Mouse (Mus musculus) kidney, postnatal 0 days (tissue): ENCODE measurements around the gene Zscan22. TPM values are rescaled to one million over a fixed set of nuclear protein-coding genes. Genes with fewer than 3 reads are reported as not detected.
A peak's percentile ranks its signal among the peaks of the same experiment; 100 is the strongest.
"Not testable (repeated sequence)": the region's sequence is repeated elsewhere in the genome, so short reads cannot be mapped to it uniquely, and the experiment has no call there.

Source experiments
- ATAC-seq: fragments of 200-750 bp; cut with Nextera tagmentation; replicated peaks from 2 replicates; pipeline ENCODE4 v1.8.0; 2017; ENCODE audit warnings: low read depth, moderate number of reproducible peaks, moderate TSS enrichment, moderate library complexity; ENCODE audit not compliant: low FRiP score
- DNase-seq: peaks from one replicate; pipeline ENCODE4 v3.0.0-alpha.2; 2016; ENCODE audit warnings: low spot score
- H3K27ac ChIP-seq: fragments of 300-500 bp; sonication (generic); 2 replicates; pipeline ENCODE4 v1.5.1; 2014; ENCODE audit warnings: mild to moderate bottlenecking
- H3K27me3 ChIP-seq: fragments of 300-500 bp; sonication (generic); 2 replicates; pipeline ENCODE4 v1.6.1; 2014; ENCODE audit warnings: low read length, mixed read lengths; ENCODE audit not compliant: insufficient read depth
- H3K36me3 ChIP-seq: fragments of 300-500 bp; sonication (generic); 2 replicates; pipeline ENCODE4 v1.6.1; 2014; ENCODE audit warnings: low read length, mixed read lengths; ENCODE audit not compliant: insufficient read depth
- H3K4me1 ChIP-seq: fragments of 300-500 bp; sonication (generic); replicated peaks from 2 replicates; pipeline ENCODE4 v1.6.1; 2014; ENCODE audit warnings: antibody characterized with exemption, low read length, mixed read lengths; ENCODE audit not compliant: insufficient read depth
- H3K4me2 ChIP-seq: fragments of 300-500 bp; sonication (generic); 2 replicates; pipeline ENCODE4 v1.6.1; 2014; ENCODE audit warnings: mild to moderate bottlenecking, low read length, moderate library complexity, mixed read lengths
- H3K4me3 ChIP-seq: fragments of 300-500 bp; sonication (generic); replicated peaks from 2 replicates; pipeline ENCODE4 v1.5.1; 2014; ENCODE audit warnings: low read depth, low read length
- H3K9ac ChIP-seq: fragments of 300-500 bp; sonication (generic); 2 replicates; pipeline ENCODE4 v1.6.1; 2014; ENCODE audit warnings: low read depth, low read length
- H3K9me3 ChIP-seq: fragments of 300-500 bp; sonication (generic); replicated peaks from 2 replicates; pipeline ENCODE4 v1.6.1; 2016; ENCODE audit warnings: low read length, inconsistent platforms, mixed read lengths
- CTCF ChIP-seq: IDR thresholded peaks from 2 replicates; pipeline ENCODE4 v1.5.1; 2016; ENCODE audit warnings: antibody characterized with exemption, low read depth, mild to moderate bottlenecking, moderate library complexity
- WGBS: fragments of 180-500 bp; shearing (Covaris S2); extraction: QIAGEN DNeasy Blood & Tissue Kit; methylation state at CpG from one replicate; pipeline ENCODE4 v1.1.7; 2014; 5-methylcytosine and 5-hydroxymethylcytosine counted together
- polyA plus RNA-seq: library from polyadenylated mRNA; unstranded; fragments of >200 nt; fragmentation: Nextera tagmentation; extraction: Ambion mirVana; gene quantifications from 2 replicates; pipeline ENCODE4 v1.2.1, GENCODE M21; 2015

The Zscan22 gene
- polyA plus RNA-seq, 1 experiment from 2014 or later = 11.8 TPM

DNA sequence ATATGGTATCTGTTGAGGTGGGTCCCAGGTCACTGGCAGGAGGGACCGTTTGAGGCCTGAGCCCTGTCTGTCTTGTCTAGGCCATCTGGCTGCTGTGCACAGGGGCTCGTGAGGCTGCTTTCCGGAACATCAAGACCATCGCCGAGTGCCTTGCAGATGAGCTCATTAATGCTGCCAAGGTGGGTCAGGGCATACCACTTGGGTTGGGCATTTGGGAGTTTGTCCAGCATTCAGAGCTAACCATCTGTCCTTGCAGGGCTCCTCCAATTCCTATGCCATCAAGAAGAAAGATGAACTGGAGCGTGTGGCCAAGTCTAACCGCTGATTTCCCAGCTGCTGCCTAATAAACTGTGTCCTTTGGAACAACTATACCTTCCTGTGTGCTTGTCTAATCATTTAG lies 28.7 kb downstream of the Zscan22 start:
- Histone ChIP-seq H3K36me3 (peaks cover 37% of the 10 kb centered on the region), H3K4me1 (peaks cover 8% of the 10 kb centered on the region), H3K27ac (no peak overlapping the region), H3K4me3 (no peak overlapping the region), H3K9me3 (no peaks in the 10 kb centered on the region), H3K27me3 (no peaks in the 10 kb centered on the region), H3K9ac (no peak overlapping the region), H3K4me2 (no peak overlapping the region)
- ATAC-seq (no peak), DNase-seq (no peak)
- no peak for TF ChIP-seq CTCF
- WGBS = 81% methylated on average over 7 of the region's 7 CpGs

DNA sequence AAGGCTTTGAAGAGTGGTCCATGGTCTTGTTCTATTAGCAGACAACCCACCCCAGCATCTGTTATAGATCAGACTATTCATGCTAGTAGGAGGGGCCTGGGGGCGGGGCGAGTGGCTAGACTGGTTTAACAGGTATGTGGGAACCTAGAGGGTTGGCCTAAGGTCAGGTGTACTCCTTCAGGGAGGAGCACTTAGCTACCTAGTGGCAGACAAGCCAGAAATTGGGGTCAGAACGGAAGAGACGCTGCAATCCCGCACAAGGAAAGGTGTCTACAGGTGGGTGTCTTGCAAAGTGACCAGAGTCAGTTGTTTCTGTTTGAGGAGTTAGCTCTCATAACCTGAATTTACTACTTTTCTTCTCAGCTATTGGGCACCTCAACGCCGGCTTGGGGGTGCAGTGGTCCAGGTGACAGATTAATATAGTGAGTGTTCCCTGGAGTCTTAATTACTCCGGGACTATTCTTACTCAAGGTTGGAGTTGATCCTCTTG lies 29.6 kb downstream of the Zscan22 start, which contains the start of gene Rnf225:
TSS of gene Rnf225 (plus strand) at position 226 of the 490 bp plus-strand sequence.
- no peak for TF ChIP-seq CTCF
- no peaks in the 10 kb centered on the region for H3K27me3 ChIP-seq
- H3K9me3 ChIP-seq = no peaks in the 10 kb centered on the region
- peak; percentile 22 for DNase-seq
- peaks cover 37% of the 10 kb centered on the region for H3K36me3 ChIP-seq
- H3K9ac ChIP-seq = peak within 1 kb of the TSS; percentile 39; the same call in 1 of the 2 replicates
- H3K27ac ChIP-seq = no peak within 1 kb of the TSS
- peak within 1 kb of the TSS; percentile 62 for H3K4me2 ChIP-seq
- WGBS = 17% methylated on average over 8 of the region's 8 CpGs
- peak; percentile 30 for ATAC-seq
- peak within 1 kb of the TSS; percentile 27 for H3K4me3 ChIP-seq
- peaks cover 8% of the 10 kb centered on the region for H3K4me1 ChIP-seq

DNA sequence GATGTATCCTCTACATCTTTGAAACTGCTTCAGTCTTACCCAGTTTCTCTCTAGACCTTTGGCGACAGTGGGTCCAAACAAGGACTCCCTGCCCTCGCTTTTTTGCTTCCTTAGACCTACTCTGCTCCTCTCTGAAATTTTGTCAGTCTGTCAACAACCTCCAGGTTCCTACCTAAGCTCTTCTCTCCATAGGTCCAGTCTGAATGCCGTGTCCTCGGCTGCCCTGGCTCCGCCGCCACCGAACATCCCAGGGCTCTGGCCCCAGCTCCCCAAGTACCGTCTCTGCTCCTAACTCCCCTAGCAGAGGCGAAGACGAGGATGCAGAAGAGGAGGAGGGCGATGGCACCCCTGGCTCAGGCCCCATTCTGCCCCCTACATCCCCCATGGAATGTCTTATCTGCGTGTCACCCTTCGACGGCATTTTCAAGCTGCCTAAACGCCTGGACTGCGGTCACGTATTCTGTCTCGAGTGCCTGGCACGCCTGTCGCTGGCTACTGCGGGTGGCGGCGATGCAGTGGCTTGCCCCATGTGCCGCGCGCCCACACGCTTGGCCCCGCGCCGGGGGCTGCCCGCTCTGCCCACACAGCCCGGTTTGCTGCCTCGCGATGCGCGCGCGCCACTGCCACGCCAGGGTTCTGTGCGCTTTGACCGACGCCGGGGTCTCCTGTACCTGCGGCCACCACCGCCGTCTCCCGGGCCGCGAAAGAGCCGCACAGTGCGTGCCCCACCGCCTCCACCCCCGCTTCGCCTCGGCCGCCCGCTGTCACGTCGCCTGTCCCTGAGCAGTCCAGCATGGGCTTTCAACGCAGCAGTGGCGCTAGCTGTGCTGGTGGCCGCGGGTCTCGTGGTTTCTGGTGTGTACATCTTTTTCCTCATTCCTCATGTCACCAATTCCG lies 30.3 kb downstream of the Zscan22 start:
- TF ChIP-seq CTCF = no peak
- Histone ChIP-seq H3K4me1 (peaks cover 5% of the 10 kb centered on the region), H3K9ac (peak overlapping the region; percentile 39; the same call in 1 of the 2 replicates), H3K36me3 (peaks cover 37% of the 10 kb centered on the region), H3K27me3 (no peaks in the 10 kb centered on the region), H3K4me2 (peak overlapping the region; percentile 62), H3K27ac (no peak overlapping the region), H3K4me3 (peak overlapping the region; percentile 27), H3K9me3 (no peaks in the 10 kb centered on the region)
- WGBS = 3% methylated on average over 55 of the region's 65 CpGs
- peak; percentile 28 for DNase-seq
- peak; percentile 35; the same call in 1 of the 2 replicates for ATAC-seq

DNA sequence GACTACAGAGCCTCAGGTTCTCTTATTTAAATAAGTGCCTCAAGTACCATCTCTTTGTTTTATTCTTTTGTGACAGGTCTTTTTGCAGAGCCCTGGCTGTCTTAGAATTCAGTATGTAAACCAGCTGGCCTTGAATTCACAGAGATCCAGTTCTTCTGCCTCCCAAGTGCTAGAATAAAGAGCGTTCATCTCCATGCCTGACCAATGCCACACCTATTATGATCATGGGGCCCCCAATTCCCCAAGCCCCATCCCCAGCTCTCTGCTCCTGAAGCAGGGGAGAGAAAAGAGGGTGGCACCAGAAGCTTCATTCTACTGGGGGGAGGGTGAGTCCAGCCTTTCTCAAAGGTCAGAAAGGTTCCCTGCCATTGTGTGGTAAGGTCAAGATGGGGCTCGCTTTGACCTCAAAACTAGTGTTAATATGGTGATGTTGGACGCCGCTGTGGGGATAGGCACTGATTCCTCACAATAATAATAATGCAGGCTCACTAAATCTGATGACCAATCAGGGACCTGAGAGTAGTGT lies 36.1 kb downstream of the Zscan22 start:
- Histone ChIP-seq H3K36me3 (no peaks in the 10 kb centered on the region), H3K9me3 (no peaks in the 10 kb centered on the region), H3K27me3 (no peaks in the 10 kb centered on the region), H3K4me2 (no peak overlapping the region), H3K4me1 (no peaks in the 10 kb centered on the region), H3K4me3 (no peak overlapping the region), H3K27ac (no peak overlapping the region), H3K9ac (no peak overlapping the region)
- DNase-seq (no peak), ATAC-seq (no peak)
- 82% methylated on average over 4 of the region's 4 CpGs for WGBS
- no peak for TF ChIP-seq CTCF

DNA sequence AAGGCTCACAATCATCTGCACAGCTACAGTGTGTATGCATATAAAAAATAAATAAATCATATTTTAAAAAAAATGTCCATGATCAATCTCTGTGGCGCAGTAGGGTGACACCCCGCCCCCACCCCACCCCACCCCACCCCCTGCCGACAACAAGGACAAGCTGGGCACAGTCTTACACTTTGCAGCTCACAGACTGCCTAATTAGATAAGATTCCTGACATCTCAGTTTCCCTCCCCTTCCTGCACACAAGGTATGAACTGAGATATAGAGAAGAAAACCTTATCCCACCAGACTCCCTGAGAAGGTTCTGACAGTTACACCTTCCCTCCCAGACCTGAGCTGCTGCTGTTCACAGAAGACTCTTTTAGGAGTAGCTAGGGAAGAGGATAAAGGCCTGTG lies 37.2 kb downstream of the Zscan22 start:
- no peak for ATAC-seq
- Histone ChIP-seq H3K4me3 (no peak overlapping the region), H3K9me3 (no peaks in the 10 kb centered on the region), H3K27me3 (no peaks in the 10 kb centered on the region), H3K4me1 (no peaks in the 10 kb centered on the region), H3K9ac (no peak overlapping the region), H3K4me2 (no peak overlapping the region), H3K36me3 (no peaks in the 10 kb centered on the region), H3K27ac (no peak overlapping the region)
- WGBS = 69% methylated on average over 3 of the region's 3 CpGs
- no peak for DNase-seq
- TF ChIP-seq CTCF = no peak

DNA sequence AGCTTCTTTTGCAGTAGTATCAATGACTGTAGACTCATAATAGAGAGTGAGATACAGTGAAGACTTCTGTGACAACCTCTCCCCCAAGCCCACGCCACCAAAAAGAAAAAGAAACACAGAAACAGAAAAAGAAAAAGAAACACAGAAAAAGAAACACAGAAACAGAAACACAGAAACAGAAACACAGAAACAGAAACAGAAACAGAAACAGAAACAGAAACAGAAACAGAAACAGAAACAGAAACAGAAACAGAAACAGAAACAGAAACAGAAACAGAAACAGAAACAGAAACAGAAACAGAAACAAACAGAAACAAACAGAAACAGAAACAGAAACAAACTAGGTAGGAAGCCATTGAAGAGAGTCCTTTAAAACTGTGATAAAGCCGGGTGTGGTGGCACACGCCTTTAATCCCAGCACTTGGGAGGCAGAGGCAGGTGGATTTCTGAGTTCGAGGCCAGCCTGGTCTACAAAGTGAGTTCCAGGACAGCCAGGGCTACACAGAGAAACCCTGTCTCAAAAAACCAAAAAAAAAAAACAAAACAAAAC lies 39.7 kb downstream of the Zscan22 start:
- H3K9ac ChIP-seq, H3K36me3 ChIP-seq, H3K9me3 ChIP-seq, DNase-seq, ATAC-seq, H3K27ac ChIP-seq, H3K4me2 ChIP-seq, H3K4me1 ChIP-seq, H3K27me3 ChIP-seq, H3K4me3 ChIP-seq: not testable (repeated sequence)
- 97% methylated on average over 4 of the region's 4 CpGs for WGBS
